Mouse (Mus musculus) erythroblast, embryonic 14.5 days (primary cell): ENCODE data around the gene Calm3.

Source experiments
- GATA1 ChIP-seq: IDR thresholded peaks from 2 replicates; pipeline ENCODE4 v1.6.1; 2012; ENCODE audit warnings: low read length, inconsistent platforms, mixed read lengths
- TAL1 ChIP-seq: IDR thresholded peaks from 3 replicates; pipeline ENCODE4 v1.6.1; 2012; ENCODE audit warnings: low read length, inconsistent platforms, mixed read lengths

DNA sequence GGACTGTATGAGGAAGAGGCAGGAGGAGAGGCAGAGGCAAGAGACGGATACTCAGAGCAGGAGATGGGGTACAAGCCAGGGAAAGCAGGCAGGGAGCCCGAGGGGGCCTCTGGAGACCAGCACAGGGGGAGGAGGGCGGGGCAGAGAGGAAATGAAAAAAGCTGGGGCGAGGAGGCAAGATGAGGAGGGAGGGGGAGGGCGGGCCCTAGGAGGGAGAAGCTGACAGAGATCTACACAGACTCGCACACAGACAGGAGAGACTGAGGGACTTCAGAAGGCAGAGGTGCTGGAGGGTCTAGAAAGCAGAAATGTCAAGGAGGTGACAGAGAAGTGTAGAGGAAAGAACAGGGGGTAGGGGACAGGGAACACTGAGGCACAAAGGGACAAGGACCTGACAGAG is 17.6 kb downstream of the Calm3 start, which contains the start of gene Ptgir:
- no peak for TF ChIP-seq TAL1
- TF ChIP-seq GATA1 = no peak
